Mouse (Mus musculus): Measurements from ENCODE around the gene Ccdc162.

Ccdc162 gene

DNA sequence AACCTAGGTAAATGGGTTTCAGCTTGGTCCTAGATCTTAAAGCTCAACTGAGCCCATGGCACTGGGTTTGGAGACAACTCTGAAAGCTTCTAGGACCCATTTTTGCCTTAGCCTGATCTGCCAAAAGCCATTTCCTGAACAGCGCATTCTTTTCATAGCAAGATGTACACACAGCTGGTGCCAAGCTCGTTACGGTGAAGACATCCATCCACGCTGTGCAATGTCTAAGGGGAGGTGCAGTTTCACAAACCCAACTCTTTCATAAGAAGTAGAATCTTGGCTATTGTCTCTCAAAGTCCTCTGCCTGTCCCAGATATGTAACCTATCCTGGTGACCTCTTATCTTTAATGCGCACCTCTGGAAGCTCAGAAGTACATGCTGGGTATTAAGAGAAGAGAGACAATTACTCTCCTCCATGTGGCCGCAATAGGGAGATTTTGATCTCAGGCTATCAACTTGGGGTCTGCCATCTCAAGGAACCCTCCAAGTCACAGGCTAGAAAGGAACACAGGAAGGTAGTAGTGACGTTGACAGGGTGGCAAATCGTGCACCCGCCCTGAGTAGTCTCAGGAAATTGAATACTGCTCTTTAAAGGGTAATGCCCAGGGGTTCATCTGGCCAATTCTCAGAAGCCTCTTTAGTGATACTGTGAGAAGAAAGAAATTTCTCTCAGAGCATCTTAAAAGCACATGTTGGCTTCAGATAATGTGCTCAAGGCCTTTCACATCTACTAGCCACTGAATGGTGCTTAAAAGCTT, 81.0 kb downstream of the Ccdc162 start:
- no peak for DNase-seq (ENCODE audit: low spot score in 2 of 2)

- no peak for DNase-seq (ENCODE audit: low spot score in 2 of 2)
These were observed 82.6 kb downstream of the Ccdc162 start for GRCm38 (mm10) chr10:41633801-41634200.

GRCm38 (mm10) chr10:41632062-41632461, 84.4 kb downstream of the Ccdc162 start:
- no peak for DNase-seq (ENCODE audit: low spot score in 2 of 2)

DNA sequence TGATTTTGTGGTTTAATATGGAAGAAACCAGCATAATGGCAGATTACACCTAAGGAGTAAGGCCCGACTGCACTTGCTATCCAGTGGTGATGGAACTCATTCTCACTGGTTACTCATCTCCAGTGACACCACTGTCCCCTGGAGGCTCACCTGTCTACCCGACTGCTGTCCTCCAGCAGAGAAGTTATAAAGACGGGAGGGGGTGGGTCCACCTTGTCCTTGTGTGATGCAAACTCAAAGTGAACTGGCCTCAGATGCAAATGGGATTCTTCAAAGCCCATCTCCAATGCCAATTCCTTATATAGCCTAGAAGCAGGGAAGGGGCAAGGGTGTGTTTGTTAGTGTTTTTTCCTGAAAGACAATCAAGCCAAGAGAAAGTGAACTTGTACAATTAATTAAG, 89.4 kb downstream of the Ccdc162 start:
- DNase-seq (ENCODE audit: low spot score in 2 of 2) = no peak

GRCm38 (mm10) chr10:41619988-41620387, 96.4 kb downstream of the Ccdc162 start:
- no peak for DNase-seq (ENCODE audit: low spot score in 2 of 2)

DNA sequence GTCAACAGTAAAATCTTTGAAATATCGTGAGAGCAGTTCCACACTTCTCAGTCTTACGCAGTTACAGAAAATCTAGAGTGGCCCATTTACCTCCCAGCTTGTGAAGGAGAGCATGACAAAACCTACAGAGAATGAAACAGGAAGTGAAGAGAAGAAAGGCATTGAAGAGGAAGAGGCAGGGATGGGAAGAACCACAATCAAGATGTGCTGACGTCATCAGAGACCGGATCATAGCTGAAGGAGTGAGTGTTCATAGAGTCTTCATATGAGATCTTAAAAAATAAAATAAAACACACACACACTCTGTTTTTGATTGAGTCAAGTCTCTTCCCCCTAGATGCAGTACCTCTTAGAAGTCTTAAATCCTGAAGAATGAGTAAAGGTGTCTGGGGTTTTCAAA, 100.9 kb downstream of the Ccdc162 start:
- DNase-seq (ENCODE audit: low spot score in 2 of 2) = no peak

DNA sequence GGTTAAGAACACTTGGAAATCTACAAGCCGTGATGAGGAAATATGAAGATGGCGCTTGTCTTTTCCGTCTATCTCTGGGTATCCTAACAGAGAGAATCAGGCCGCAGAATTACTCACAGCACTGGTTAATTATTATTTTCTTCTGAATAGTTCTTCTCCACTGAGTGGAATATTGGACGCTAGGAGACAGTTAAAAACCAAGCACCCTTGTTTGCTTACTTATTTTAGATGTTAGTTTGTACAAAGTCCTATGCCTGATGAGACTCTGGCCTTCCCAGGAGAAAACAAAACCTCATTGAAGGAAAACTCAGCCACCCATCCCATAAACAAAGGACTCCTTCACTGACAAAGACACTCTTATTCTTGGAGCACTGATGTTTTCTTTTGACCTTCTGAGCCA, 104.5 kb downstream of the Ccdc162 start:
- no peak for DNase-seq (ENCODE audit: low spot score in 2 of 2)

- DNase-seq (ENCODE audit: low spot score in 2 of 2) = no peak
These were observed 107.0 kb downstream of the Ccdc162 start for GRCm38 (mm10) chr10:41609475-41609874.

DNA sequence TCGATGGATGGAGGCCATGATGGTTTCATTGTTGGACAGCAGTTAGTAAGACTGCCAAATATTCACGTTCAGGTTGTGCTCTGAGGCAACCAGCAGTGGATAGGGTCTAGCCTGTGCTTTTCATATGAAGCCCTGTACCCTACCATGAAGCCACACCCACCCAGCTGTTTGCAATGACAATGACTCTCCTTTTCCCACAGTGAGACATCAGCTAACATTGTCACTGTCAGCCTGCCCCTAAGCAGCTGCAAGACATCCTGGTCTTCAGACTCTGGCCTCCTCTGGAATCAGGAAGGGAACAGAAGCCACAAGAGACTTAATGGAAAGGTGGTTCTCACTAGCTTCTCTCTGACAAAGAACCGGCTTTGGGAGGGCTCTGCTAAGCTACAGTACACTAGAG, 107.9 kb downstream of the Ccdc162 start:
- DNase-seq (ENCODE audit: low spot score in 2 of 2) = no peak

GRCm38 (mm10) chr10:41602667-41603066, 113.8 kb downstream of the Ccdc162 start:
- DNase-seq (ENCODE audit: low spot score in 2 of 2) = no peak

- DNase-seq (ENCODE audit: low spot score in 2 of 2) = no peak
These were observed 114.4 kb downstream of the Ccdc162 start for GRCm38 (mm10) chr10:41601898-41602545.

- DNase-seq (ENCODE audit: low spot score in 2 of 2) = no peak
These were observed 115.1 kb downstream of the Ccdc162 start for GRCm38 (mm10) chr10:41601302-41601701.

- DNase-seq (ENCODE audit: low spot score in 2 of 2) = no peak
These were observed 117.4 kb downstream of the Ccdc162 start for GRCm38 (mm10) chr10:41599051-41599450.

DNA sequence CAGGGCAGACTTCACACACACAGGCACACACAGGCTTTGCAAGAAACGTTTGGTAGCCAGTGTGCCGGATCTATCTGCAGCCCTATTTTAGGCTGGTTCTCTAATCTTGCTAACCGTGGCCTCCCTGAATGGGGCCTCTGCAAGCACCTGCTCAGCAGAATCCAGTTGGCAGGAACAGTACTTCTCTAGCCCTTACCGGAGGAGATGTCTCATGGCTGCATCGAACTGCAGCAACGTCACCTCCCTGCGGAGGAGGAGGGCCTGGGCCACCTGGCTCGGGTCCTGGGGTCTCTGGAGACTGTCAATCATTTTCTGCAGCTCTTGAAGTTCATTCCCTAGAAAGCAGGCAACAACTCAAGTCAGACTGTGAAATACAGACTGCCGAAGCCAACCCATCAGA, 118.2 kb downstream of the Ccdc162 start:
- peak in 1 of 2 experiments; percentile 26 for DNase-seq (ENCODE audit: low spot score in 2 of 2)

DNA sequence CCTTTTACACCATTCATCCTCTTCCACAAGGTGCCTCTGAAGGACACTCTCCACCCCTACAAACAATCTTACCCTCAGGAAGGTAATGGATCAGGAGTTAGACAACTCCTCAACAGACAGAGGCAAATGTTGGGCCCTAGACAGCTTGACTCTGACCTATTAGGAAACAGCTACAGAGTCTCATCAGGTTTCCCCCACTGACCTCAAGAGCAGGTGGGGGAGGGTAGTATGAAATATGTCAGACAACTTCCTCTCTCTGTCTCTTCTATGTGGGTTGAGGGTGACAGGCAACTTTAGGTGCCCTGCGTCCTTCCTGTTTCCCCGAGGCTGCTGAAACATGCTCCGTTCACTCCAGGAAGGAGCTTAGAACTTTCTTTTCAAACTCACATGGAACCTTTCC, 120.9 kb downstream of the Ccdc162 start:
- DNase-seq (ENCODE audit: low spot score in 2 of 2) = no peak

DNA sequence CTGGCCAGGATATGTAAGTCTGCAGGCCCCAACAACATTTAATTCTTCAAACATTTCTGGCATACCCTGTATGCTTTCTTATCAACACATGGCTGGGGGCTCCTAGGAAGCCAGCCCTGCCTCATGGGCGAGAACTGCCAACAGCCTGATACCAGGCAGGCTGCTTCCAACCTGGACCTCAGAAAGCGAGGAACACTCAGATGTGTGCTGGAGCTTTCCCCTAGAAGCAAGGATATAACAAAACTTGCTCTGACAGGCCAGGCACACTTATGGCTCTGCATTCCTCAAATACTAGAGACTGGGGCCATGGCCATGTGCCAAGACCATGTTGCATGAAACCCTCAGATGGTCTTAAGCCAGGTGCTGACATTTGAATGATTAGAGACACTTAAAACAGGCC, 121.5 kb downstream of the Ccdc162 start:
- peak; percentile 30 to 31 for DNase-seq (ENCODE audit: low spot score in 2 of 2)

DNA sequence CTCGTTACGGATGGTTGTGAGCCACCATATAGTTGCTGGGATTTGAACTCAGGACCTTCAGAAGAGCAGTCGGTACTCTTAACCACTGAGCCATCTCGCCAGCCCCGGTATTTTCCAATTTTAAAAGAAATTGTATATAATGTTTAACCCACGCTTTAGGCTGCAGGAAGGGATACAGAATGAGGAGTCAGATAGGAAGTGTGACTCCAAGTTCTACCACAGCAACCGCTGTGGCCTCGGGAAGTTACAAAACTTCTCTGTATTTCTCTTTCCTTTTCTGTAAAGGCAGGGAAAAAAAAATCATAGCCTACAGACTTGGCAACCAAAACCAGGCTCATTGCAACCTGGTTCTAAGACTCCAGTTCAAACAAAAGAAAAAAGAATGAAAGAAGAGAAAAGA, 122.0 kb downstream of the Ccdc162 start:
- no peak for DNase-seq (ENCODE audit: low spot score in 2 of 2)

- no peak for DNase-seq (ENCODE audit: low spot score in 2 of 2)
These were observed 127.8 kb downstream of the Ccdc162 start for GRCm38 (mm10) chr10:41588616-41589015.

GRCm38 (mm10) chr10:41586947-41587852, 129.2 kb downstream of the Ccdc162 start:
- DNase-seq (ENCODE audit: low spot score in 2 of 2) = no peak

DNA sequence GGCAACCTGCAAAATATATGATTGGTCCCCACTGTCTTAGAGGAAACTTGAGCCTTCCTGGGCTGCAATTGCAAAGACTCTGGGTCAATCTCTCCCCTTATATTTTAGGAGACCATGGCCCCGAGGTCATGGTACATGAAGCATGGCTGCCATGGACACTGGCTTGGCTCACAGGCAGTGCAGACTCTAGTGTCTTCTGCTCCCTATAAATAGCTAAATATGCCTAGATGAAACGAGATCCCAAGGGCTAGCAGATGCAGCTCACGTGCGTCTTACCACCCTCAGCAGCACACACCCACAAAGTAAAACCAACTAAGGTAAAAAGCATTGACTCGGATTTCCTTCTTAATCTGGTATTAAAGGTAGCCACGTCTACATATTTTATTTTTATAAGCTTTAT, 133.1 kb downstream of the Ccdc162 start:
- no peak for DNase-seq (ENCODE audit: low spot score in 2 of 2)

GRCm38 (mm10) chr10:41582901-41583361, 133.5 kb downstream of the Ccdc162 start:
- no peak for DNase-seq (ENCODE audit: low spot score in 2 of 2)

DNA sequence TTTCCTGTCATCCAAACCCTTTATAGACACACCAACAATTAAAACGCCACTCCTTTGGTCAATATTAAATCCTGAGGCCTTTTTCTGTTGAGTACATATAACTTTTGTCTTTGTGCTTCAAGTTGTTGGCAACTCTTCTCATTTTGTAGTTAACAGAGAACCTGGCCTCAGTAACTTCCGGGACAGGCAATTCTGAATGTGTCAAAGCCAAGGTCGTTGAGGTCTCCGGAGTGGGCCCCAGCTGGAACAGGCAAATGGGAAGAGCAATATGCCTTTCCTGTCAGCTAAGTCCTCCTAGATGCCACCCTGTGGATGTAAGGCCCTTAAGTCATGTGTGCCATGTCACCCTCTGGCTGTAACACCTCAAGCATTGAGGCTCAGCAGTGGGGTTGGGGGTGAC, 136.0 kb downstream of the Ccdc162 start:
- DNase-seq (ENCODE audit: low spot score in 2 of 2) = no peak

All from right cerebral cortex, postnatal 10 days (tissue).